Mouse (Mus musculus) gastrocnemius, adult 2 months (tissue): ENCODE measurements around the gene Smug1. TPM values are rescaled to one million over a fixed set of nuclear protein-coding genes. Genes with fewer than 3 reads are reported as not detected.

Source experiments
- DNase-seq: peaks from one replicate; pipeline ENCODE4 v3.0.0; 2022
- H3K27ac ChIP-seq: fragments of 200-600 bp; 2 replicates; pipeline ENCODE4 v1.8.1; 2022; ENCODE audit warnings: mild to moderate bottlenecking
- H3K4me3 ChIP-seq: fragments of 200-600 bp; 2 replicates; pipeline ENCODE4 v1.8.1; 2022; ENCODE audit warnings: mild to moderate bottlenecking, moderate library complexity
- CTCF ChIP-seq: fragments of 200-600 bp; IDR thresholded peaks from 2 replicates; pipeline ENCODE4 v1.8.1; 2022; ENCODE audit warnings: antibody characterized with exemption, mild to moderate bottlenecking, moderate library complexity
- intact Hi-C: fragments of 180-260 bp; cut with DNase I; formaldehyde crosslinking; loops from one replicate; pipeline ENCODE4 v1.15.1; 2025
- total RNA-seq, 2 experiments: library from RNA; stranded (reverse); gene quantifications; 2 replicates each; pipeline ENCODE4 v1.2.3; 2021

Gene Smug1
- total RNA-seq, 2 experiments from 2014 or later = 10.8 to 12.7 TPM

DNA sequence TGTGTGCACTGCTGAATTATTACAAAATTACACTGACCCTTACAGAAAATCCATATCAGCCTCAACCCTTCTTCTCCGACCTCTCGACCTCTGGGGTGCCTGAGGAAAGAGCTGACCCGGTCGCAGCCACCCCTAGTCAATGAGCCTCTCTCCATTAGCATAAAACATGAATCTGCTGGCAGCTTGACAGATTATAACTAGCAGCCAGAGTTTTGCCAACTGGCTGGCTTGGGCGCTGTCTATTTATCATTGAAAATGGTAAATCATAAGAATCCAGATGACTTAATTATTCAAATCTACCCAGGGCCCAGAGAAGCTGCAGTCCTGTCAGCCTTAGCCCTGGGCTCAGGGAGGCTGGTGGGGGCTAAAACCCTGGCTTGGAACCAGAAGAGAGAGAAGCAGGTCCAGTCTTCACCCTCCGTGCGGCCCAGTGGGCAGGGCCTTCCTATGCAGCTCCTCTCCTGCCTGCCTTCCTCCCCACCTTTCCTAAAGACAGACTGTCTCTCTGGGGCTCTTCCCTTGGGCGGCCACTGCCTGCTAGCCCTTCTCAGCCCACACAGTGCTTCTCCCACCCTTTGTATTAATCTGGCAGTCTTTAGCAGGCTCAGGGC lies 58.7 kb downstream of the Smug1 start:
- Histone ChIP-seq H3K4me3 (no peak overlapping the region), H3K27ac (no peak overlapping the region)
- intact Hi-C loops = no loop called here
- no peak for TF ChIP-seq CTCF
- DNase-seq = no peak

DNA sequence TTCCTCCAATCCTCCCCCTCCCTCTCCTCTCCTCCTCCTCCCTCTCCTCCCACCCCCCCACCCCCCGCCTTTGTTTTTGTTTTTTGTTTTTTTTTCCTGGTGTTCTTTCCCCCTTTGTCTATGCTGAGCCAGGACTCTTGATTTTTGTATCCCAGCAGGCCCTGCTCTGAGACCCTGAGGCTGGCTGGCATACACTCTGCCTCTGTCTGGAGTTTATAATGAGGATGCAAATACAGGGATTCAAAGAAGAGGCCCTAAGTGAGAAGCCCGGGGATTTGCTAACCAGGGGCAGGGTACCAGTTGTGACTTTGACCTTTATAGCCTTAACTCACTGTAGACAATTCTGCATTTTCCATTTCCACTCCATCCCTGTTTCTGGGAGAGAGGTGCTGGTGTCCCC lies 60.7 kb downstream of the Smug1 start:
- TF ChIP-seq CTCF = no peak
- no peak overlapping the region for H3K4me3 ChIP-seq
- intact Hi-C loops = no loop called here
- H3K27ac ChIP-seq = no peak overlapping the region
- no peak for DNase-seq

Other genes starting within 250 kb of the Smug1 start
- not detected for gene Hoxc13, start 246.0 kb downstream of the Smug1 start, total RNA-seq
- gene Hoxc12, start 230.3 kb downstream of the Smug1 start, total RNA-seq = not detected
- gene Hoxc11, start 212.7 kb downstream of the Smug1 start, total RNA-seq = 10 to 100 TPM in 1 of 2 experiments, 1 to 10 TPM in 1; 6.9 to 11.7 TPM
- 10 to 100 TPM; 72.4 to 84.8 TPM for gene Hoxc10, start 200.3 kb downstream of the Smug1 start, total RNA-seq
- 1 to 10 TPM; 2.7 to 2.9 TPM for gene Hoxc5, start 199.6 kb downstream of the Smug1 start, total RNA-seq
- 1 to 10 TPM; 6.7 to 8.3 TPM for gene Hoxc9, start 190.7 kb downstream of the Smug1 start, total RNA-seq
- gene Hoxc8, start 176.5 kb downstream of the Smug1 start, total RNA-seq = 1 to 10 TPM; 1.0 to 2.8 TPM
- 1 to 10 TPM; 8.1 to 8.6 TPM for gene Hoxc6, start 168.8 kb downstream of the Smug1 start, total RNA-seq
- 1 to 10 TPM; 4.3 to 4.6 TPM for gene Hoxc4, start 148.2 kb downstream of the Smug1 start, total RNA-seq
- 10 to 100 TPM; 24.4 to 36.6 TPM for gene Cbx5, start 72.7 kb upstream of the Smug1 start, total RNA-seq
- gene Hnrnpa1, start 73.3 kb upstream of the Smug1 start, total RNA-seq = 10 to 100 TPM; 93.9 to 98.7 TPM
- gene Nfe2, start 91.3 kb upstream of the Smug1 start, total RNA-seq = not detected
- gene Copz1, start 105.6 kb upstream of the Smug1 start, total RNA-seq = 10 to 100 TPM; 38.5 to 41.4 TPM
- not detected for gene Gpr84, start 143.5 kb upstream of the Smug1 start, total RNA-seq
- gene Zfp385a, start 173.0 kb upstream of the Smug1 start, total RNA-seq = 10 to 100 TPM in 1 of 2 experiments, 1 to 10 TPM in 1; 8.0 to 13.0 TPM
- 1 to 10 TPM; 5.0 to 10.0 TPM for gene Itga5, start 199.7 kb upstream of the Smug1 start, total RNA-seq